Mouse (Mus musculus) gastrocnemius, adult 18-20 months (tissue): ENCODE data around the gene Ubald2. TPM values are rescaled to one million over a fixed set of nuclear protein-coding genes. Genes with fewer than 3 reads are reported as not detected.
A peak's percentile ranks its signal among the peaks of the same experiment; 100 is the strongest.
"Not testable (repeated sequence)": the region's sequence is repeated elsewhere in the genome, so short reads cannot be mapped to it uniquely, and the experiment has no call there.

Source experiments
- DNase-seq: peaks from one replicate; pipeline ENCODE4 v3.0.0; 2021; ENCODE audit warnings: low spot score
- total RNA-seq, 2 experiments: library from RNA; stranded (reverse); gene quantifications; 2 replicates each; pipeline ENCODE4 v1.2.3; 2021

Gene Ubald2
- total RNA-seq, 2 experiments from 2014 or later: 32.1 to 45.8 TPM

DNA sequence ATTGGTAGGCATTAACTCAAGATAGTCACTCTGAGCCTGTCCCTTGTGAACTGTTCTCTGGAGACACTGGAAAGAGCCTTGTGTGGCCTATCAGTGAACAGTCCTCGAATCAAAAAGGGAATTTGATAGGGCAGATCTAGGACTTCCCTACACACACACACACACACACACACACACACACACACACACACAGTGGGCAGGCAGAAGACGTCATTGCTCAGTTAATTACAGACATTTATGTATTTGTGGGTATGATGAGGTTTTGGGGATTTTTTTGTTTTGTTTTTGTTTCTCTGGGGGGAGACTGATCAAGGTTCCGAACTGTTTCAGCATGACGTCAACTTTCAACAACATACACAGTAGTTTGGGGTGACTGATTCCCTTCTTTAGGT lies 20.3 kb upstream of the Ubald2 start:
- no peak for DNase-seq

DNA sequence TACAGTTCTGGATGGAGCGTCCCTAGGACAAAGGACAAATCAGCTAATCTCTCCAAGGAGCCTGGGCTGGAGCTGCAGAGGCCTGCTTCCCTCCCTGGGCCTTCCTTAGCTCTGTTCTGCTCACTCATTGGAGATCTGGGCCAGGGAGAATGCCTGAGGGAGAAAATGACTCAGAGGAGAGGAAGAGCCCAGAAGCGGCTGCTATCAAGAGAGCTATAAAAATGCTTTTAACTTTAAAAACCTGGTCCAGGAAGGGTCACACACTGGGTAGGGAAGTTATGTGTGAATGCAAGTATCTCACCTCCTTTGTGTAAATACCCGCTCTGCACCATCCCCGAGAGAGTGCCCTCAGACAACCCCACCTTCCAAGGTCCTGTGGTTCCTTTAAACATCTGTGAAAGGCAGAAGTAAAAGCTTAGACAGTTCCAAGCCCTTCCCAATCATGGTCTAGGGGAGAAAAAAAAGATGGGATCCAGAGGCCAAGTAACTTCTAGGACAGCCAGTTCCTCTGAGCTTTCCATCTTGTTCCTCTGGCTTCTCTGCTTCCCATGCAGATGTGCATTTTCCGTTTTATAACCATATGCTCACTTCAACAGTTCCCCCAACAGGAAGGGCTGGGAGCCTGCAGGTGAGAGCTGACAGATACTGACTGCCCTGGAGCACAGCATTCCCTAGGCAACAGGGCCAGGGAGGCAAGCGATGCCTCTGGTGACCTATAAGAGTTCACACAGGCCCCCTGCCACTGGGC lies 17.5 kb upstream of the Ubald2 start:
- DNase-seq: peak; percentile 51

DNA sequence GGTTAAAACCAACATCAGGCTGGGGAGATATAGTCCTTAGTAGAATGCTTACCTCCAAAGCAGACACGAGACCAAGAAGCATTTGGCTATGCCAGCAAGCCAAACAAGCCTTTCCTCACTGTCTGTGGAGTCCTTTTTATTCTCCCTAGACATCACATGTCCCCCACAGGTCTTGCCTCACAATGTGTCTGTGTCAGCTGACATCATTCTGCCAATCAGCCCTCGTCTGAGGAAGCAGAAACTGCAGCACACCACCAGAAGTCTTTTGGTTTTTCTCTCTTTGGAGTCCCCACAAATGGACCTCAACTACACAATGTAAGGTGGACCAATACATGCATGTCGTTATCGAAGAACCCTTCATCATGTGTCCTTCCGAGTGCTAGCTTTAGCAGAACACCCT lies 16.8 kb upstream of the Ubald2 start:
- DNase-seq: no peak

DNA sequence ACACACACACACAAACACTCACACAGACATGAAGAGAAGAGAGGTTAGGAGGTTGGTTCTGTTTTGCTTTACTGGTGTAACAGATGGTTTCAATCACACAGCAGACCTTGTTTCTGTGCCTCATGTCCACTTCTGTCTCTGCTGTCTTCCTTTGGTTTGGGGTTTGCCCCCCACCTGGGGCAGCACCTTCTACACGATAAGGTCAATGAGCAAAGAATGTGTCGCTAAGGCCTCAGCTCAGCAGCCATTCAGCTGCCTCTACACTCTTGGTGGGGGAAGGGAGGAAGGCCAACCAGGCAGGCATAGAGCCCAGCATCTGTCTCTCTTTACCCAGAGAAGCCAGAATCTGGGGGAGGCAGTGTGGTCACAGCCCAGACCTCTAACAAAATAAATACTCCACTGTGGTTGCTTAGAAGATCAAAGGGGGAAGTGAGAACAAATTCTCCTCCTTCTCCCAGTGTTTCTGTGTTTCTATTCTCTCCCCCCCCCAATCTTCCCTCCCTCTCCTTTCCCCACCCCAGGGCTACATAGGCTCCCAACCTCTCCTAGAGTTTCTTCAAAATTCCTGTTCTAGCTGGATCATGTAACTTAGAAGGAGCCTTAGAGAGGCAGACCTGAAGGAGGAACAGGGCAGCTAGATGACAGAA lies 15.6 kb upstream of the Ubald2 start:
- DNase-seq: no peak

DNA sequence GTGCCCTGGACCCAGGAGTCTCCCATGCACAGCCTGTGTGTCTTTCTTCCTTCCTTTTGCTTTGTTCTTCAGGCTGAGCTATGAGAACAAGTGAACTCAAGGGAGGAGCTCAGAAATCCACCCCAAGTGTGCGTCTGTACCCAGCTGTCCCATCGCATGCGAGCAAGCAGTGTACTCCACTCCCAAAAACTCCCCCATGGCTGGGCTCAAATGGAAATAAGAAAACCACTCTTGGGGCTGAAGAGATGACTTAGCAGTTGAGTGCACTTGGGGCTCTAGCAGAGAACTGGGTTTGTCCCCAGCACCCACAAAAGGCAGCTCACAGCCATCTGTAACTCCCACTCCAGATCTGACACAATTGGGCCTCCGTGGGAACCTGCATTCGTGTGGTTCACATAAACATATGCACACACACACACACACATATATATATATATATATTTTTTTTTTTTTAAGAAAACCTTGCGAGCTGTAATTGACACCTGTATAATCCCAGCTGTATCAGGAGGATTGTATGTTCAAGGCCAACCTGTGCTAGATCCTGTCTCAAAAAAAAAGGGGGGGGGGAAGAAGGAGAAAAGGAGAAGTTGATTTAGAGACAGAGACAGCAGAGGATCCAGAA lies 14.9 kb upstream of the Ubald2 start:
- DNase-seq: no peak

DNA sequence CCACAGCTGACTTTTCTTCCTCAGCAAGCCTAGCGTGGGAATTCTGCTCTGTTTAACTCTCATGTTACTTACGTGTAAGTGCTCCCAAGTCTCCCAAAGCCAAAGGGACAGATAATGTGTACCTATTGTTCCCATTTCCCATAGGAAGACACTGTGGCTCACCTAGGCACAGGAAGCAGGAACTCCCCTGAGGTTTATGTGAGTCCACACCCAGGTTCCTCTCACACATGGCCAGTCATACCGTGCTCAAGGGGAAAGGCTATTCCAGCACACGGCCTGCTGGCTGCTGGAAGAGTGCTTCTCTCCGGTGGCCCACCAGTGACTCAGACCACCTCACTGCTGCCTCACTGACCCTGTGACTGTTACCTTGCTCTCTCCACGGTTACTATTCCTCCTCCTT lies 12.8 kb upstream of the Ubald2 start:
- DNase-seq: no peak

DNA sequence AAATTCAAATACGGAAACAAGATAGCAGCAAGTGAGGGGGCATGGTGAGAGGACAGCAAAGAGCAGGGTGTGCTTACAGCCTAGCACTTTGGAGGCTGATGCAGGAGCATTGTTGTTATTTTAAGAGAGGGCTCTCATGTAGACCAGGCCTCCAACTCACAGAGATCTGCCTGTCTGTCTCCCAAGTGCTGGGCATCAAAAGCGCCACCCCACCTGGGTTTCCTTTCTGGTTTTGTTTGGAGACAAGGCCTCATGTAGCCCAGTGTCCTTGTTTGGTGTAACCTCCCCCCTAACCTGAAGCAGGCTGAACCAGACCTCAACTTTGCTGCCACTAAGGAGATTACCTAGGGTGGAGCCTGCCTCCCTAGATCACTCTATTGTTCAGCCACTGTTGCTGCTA lies 11.3 kb upstream of the Ubald2 start:
- no peak for DNase-seq

DNA sequence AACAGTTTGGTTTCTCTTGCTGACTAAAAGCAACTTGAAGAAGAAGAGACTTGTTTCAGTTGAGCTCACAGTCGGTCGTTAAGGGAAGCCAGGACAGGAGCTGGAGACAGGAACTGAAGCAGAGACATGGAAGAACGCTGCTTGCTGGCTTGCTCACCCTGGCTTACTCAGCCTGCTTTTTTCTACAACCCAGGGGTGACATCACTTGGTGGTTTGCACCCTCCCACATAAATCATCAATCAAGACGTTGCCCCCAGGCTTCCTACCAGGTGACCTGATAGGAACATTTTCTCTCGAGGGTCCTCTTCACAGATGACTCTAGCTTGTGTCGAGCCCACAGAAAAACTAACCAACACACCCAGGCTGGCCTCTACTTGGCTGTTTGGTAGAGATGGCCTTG lies 10.7 kb upstream of the Ubald2 start:
- DNase-seq: no peak

DNA sequence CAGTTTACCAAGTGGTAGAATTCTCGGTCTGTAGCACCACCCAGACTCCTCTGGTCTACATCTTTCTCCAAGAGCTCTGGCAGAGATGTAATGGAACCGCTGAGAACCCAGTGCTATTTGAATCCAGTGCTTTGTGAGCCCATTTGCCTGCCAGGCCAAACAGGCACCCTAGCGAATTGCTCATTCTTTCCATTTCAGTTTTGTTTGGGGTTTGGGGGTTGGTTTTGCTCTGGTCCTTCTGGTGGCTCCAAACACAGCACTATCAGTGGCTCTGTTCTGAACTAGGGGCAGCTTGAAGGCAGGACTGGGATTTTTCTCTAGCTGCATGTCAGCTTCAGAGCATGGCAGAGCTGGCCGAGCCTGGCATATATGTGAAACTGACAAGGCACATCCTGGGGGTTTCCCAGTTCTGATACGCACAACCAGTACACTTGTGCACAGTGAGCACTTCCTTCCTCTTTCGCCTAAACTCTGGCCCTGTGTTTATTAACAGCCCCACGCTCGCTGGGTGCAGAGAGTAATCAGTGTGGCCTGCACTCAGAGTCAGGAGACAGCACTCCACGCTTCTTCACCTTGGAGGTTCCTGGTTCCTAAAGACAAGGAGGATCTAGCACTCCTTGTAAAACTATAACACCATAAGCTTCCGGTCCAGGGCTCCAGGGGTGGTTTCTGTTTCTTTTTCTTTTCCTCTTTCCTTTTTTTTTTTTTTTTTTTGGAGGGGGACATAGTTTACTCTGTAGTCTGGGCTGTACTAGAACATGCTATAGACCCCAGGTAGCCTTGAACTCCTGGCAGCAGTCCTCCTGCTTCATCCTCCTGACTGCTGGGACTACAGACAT lies 9.9 kb upstream of the Ubald2 start:
- DNase-seq: no peak

DNA sequence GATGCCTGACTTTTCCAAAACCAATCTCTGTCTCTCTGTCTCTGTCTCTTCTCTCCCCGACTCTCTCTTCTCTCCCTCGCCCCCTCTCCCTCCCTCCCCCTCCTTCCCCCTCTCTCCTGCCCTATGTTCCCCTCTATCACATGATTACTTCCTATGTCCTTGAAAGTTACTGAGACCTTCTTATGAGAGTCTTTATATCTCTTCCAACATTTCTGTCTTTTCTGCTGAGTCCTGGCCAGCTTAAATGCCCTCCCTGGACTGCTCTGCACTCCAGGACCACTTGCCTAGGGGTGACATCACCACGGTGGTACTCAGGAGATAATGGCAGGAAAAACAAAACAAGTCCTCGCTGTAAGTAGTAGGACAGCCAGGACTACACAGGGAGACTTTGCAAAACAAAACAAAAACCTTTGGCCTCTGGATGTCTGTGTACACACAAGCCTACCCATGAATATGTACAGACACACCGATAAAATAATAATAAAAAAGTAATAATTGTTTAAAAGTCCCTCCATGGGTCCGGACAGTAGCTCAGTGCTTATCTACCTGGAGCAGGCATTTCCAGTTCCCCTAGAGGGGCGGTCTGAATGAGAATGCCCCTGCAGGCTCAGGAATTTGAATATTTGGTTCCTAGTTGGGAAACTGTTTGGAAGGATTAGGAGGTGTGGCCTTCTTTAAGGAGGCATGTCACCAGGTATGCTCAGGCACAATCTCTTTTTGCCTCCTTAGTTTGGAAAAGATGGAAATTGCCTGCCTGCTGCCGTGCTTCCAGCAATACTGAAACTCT lies 9.1 kb upstream of the Ubald2 start:
- DNase-seq: no peak

DNA sequence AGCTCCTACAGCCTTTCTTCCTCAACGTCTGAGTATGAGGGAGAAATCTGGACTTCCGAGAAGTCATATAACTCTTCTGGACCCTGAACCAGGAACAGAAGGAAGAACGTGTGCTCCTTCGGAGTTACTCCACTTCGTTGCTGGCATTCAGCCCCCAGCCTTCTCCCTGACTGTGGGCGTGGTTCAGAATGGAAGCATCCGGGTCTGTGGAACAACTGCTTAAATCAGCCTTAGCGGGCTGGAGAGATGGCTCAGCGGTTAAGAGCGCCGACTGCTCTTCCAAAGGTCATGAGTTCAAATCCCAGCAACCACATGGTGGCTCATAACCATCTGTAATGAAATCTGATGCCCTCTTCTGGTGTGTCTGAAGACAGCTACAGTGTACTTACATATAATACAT lies 7.6 kb upstream of the Ubald2 start:
- not testable (repeated sequence) for DNase-seq

DNA sequence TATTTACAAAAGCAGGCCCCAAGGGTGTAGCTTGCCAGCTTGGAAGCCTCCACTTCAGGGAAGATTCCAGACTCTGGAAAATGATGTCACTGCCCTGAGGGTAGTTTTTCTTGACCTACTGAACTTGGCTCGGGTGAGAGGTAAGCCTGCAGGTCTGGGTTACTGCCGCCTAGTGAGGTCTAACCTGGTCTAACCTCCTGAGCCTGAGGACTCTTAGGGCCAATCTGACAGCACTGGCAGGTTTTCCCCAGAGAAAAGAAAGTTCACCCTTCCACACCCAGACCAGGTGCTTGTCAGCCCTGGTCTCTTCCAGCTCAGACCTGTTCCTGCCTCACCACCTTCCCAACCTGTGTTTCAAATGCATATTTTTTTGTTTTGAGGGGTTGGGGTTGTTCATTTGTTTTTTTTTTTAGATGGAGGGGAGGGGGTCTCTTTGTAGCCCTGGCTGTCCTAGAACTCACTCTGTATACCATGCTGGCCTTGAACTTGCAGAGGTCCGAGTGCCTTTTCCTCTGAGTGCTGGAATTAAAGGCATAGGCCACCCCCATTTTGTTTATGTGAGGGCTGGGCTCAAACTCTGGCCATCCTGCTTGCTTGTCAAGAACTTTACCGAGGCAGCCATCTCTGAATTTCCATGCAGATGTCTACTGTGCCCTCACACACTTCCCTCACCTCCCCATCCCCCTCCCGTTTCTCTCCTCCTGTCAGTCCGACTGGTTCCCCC lies 6.9 kb upstream of the Ubald2 start:
- DNase-seq: no peak

DNA sequence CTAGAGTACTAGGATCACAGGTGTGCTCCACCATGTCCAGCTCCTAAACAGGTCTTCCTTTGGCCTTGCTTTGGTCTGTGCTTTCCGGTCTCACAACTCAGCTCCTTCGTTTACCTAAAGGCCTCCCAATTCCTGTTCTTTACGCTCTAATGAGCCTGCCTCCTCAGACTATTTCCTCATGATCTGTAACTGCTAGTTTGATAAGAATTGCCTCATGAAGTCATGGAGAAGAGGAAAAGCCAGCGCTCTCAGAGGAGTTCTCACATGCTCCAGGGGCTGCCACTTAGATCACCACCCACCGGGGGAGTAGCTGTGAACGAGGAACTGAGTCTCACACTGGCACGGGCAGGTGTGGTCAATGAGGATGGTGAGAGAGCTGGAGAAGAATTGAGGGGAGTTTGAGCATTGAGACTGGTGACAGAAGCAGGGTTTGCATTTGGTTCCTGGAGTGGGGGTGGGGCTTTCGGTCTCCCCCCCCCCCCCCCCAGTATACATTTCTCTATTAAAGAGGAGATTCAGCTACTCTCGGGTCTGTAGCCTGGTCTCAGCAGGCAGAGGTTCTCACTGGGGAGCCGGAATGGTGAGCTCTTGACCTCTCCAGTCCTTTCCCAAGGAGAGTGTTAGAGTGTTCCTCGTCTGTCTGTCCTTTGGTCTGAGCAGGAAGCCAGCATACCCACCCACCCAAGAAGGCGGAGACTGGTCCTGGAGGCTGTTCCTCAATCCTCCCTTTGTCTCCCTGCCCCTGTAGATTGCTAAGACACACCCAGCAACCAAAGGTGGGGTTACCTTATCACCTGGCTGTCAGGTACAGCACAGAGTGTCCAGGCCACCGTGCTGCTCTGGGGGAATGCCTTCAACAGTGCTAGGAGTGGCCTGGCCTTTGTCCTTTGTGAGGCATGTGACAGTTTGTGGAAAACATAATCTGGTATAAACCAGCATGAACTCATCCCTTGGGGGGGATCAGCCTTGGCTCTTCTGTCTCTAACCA lies 4.7 kb upstream of the Ubald2 start:
- no peak for DNase-seq

DNA sequence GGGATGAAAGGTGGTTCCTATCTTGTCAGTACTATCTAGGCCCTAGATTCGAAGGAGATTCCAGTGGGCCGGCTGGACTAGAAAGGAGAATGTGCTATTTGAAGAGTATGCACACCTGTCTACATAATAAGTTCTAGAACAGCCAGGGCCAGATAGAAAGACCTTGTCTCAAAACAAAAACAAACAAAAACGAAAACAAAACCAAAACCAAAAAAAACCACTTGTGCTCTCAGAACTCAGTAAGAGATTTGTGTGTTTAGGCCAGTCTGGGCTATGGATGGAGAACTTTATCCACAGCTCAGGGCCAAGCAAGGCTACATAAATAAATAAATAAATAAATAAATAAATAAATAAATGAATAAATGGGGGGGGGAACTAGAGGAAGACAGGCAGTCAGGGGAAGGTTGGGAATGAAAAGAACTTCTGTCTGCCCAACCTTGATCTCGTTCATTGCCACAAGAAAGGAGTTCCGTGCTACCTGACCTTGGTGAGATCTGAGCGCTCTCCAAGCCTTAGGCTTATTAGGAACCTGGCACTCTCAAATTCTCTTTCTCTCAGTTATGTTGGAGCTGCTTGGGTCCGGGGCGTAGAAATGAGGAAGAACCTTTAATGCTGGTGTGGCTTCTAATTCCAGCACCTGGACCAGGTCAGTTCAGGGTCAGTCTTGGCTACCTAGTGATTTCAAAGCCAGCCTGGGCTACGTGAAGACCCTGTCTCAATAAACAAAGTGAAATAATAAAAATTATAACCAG lies 3.9 kb upstream of the Ubald2 start:
- no peak for DNase-seq

DNA sequence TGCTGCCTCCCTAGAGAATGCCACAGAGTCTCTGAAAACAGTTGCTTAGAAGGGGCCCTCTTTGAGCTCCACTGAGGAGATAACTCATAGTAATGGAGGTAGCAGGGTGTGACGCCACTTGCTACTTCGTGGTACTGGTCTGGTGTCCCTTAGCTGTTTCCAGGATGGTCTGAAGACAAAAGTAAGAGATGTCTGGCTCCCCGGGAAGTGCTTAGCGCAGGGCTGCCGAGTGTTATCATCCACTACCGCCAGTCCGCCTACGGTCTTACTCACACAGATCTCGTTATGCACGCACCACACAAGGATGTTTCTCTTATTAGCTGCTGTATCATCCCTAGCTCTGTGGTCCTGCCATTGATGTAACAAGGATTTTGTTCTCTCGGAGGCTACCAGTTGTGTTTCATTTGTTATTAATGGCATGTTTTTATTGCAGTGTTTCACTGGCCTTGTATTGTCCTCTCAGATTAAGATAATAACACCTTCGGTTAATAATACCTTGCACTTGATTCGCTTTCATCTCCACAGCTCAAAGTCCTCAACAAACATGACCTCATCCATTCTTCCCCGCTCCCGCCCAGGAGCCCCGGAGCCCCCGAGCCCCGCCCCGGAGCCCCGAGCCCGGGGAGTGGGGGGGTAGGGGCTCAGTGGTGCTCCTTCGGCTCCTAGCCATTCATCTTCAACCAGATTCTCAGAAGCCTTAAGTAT lies 3.0 kb upstream of the Ubald2 start:
- no peak for DNase-seq

DNA sequence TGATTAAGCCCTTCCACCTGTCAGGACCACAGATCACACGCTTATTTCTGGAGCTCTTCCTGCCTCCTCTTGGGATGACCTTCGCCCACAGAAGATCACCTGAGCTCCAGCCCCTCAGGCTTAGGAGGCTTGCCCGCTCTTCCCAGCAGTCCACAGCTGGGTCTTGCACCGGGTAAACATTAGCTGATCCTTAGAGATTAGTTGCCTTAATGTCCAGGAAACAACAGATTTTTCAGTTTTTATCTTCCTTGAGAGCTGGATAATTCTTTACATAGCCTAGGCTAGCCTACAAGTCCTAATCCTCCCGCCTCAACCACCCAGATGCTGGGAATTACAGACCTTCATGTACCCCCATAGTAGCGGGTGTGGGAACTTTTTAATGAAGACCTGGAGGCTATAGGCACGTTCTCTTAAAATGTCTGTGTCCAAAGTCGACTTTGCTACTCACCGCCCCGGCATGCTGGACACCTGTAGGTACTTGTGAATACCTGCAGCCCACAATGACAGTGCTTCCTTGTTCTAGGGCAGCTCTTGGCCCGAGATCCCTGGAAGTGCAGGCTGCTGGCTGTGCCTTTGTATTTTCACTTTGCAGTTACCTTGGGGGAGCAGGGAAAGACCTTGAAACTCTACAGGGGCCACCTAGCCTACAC lies 2.3 kb upstream of the Ubald2 start:
- DNase-seq: no peak

DNA sequence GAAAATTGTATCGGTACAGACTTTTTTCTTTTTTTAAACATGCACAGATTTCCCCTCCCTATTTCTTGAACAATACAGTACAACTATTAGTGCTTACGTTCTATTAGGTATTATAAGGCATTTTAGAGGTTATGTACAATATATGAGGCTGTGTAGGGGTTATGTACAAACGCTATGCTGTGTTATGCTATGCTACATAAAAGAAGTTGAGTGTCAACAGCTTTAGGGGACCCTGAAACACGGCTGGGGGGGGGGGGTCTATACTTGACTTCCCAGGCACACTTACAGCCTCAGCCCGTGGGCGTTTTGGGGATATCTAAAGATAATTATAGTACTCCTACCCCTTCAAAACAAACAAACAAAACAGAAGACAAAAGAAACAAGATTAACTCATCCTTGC lies 1.8 kb upstream of the Ubald2 start:
- DNase-seq: no peak
